Mouse (Mus musculus) heart, embryonic 11.5 days (tissue): ENCODE results near the gene Inpp4b. TPM values are rescaled to one million over a fixed set of nuclear protein-coding genes. Genes with fewer than 3 reads are reported as not detected.

Source experiments
- ATAC-seq: fragments of 200-750 bp; cut with Nextera tagmentation; replicated peaks from 2 replicates; pipeline ENCODE4 v1.8.0; 2017; ENCODE audit warnings: moderate library complexity; ENCODE audit not compliant: insufficient number of reproducible peaks, low FRiP score, low TSS enrichment
- H3K27ac ChIP-seq: fragments of 300-500 bp; sonication (generic); 2 replicates; pipeline ENCODE4 v1.5.1; 2014; ENCODE audit warnings: mild to moderate bottlenecking, low read depth, low read length
- H3K27me3 ChIP-seq: fragments of 300-500 bp; sonication (generic); 2 replicates; pipeline ENCODE4 v1.6.1; 2014; ENCODE audit warnings: mild to moderate bottlenecking, low read length, mixed read lengths; ENCODE audit not compliant: control insufficient read depth, insufficient read depth
- H3K36me3 ChIP-seq: fragments of 300-500 bp; sonication (generic); 2 replicates; pipeline ENCODE4 v1.6.1; 2014; ENCODE audit warnings: mild to moderate bottlenecking, low read length, moderate library complexity, mixed read lengths; ENCODE audit not compliant: control insufficient read depth, insufficient read depth
- H3K4me1 ChIP-seq: fragments of 300-500 bp; sonication (generic); 2 replicates; pipeline ENCODE4 v1.6.1; 2014; ENCODE audit warnings: low read length; ENCODE audit not compliant: control insufficient read depth, insufficient read depth
- H3K4me2 ChIP-seq: fragments of 300-500 bp; sonication (generic); 2 replicates; pipeline ENCODE4 v1.6.1; 2014; ENCODE audit warnings: mild to moderate bottlenecking, moderate library complexity
- H3K4me3 ChIP-seq: fragments of 300-500 bp; sonication (generic); 2 replicates; pipeline ENCODE4 v1.5.1; 2014; ENCODE audit warnings: low read depth, low read length
- H3K9ac ChIP-seq: fragments of 300-500 bp; sonication (generic); 2 replicates; pipeline ENCODE4 v1.6.1; 2014; ENCODE audit warnings: mild to moderate bottlenecking, low read depth, low read length, moderate library complexity
- H3K9me3 ChIP-seq: fragments of 300-500 bp; sonication (generic); replicated peaks from 2 replicates; pipeline ENCODE4 v1.6.1; 2016; ENCODE audit warnings: low read length; ENCODE audit not compliant: control insufficient read depth
- WGBS: fragments of 180-500 bp; shearing (Covaris S2); extraction: QIAGEN DNeasy Blood & Tissue Kit; methylation state at CpG from one replicate; pipeline ENCODE4 v1.1.7; 2014; ENCODE audit not compliant: insufficient replicate concordance; 5-methylcytosine and 5-hydroxymethylcytosine counted together
- polyA plus RNA-seq: library from polyadenylated mRNA; unstranded; fragments of >200 nt; fragmentation: Nextera tagmentation; extraction: Ambion mirVana; gene quantifications from 2 replicates; pipeline ENCODE4 v1.2.1, GENCODE M21; 2014

The Inpp4b gene
- polyA plus RNA-seq, 1 experiment from 2014 or later: 8.0 TPM

GRCm38 (mm10) chr8:81884195-81884594 lies 541.8 kb downstream of the Inpp4b start:
- H3K27ac ChIP-seq: no peak overlapping the region
- WGBS: 77% methylated on average over 5 of the region's 5 CpGs
- no peak for ATAC-seq
- H3K4me1 ChIP-seq: no peaks in the 10 kb centered on the region
- H3K27me3 ChIP-seq: no peaks in the 10 kb centered on the region
- H3K9ac ChIP-seq: no peak overlapping the region
- H3K4me3 ChIP-seq: no peak overlapping the region
- no peaks in the 10 kb centered on the region for H3K36me3 ChIP-seq
- H3K4me2 ChIP-seq: no peak overlapping the region
- H3K9me3 ChIP-seq: no peaks in the 10 kb centered on the region

GRCm38 (mm10) chr8:81888843-81889242 lies 546.5 kb downstream of the Inpp4b start:
- peaks cover 2% of the 10 kb centered on the region; the same call in 1 of the 2 replicates for H3K36me3 ChIP-seq
- H3K4me3 ChIP-seq: no peak overlapping the region
- H3K27me3 ChIP-seq: no peaks in the 10 kb centered on the region
- H3K9me3 ChIP-seq: no peaks in the 10 kb centered on the region; the same call in 1 of the 2 replicates
- no peak overlapping the region for H3K27ac ChIP-seq
- H3K4me2 ChIP-seq: no peak overlapping the region
- no peaks in the 10 kb centered on the region for H3K4me1 ChIP-seq
- H3K9ac ChIP-seq: no peak overlapping the region
- no peak for ATAC-seq

GRCm38 (mm10) chr8:81893292-81893691 lies 550.9 kb downstream of the Inpp4b start:
- no peak for ATAC-seq
- no peak overlapping the region for H3K27ac ChIP-seq
- H3K4me3 ChIP-seq: no peak overlapping the region
- no peaks in the 10 kb centered on the region; the same call in 1 of the 2 replicates for H3K9me3 ChIP-seq
- H3K4me2 ChIP-seq: no peak overlapping the region
- H3K36me3 ChIP-seq: peaks cover 2% of the 10 kb centered on the region; the same call in 1 of the 2 replicates
- H3K27me3 ChIP-seq: no peaks in the 10 kb centered on the region
- no peak overlapping the region for H3K9ac ChIP-seq
- no peaks in the 10 kb centered on the region for H3K4me1 ChIP-seq
- WGBS: 69% methylated on average over 1 of the region's 1 CpGs

GRCm38 (mm10) chr8:81946812-81947211 lies 604.5 kb downstream of the Inpp4b start:
- H3K27me3 ChIP-seq: no peaks in the 10 kb centered on the region
- no peak overlapping the region for H3K9ac ChIP-seq
- H3K27ac ChIP-seq: no peak overlapping the region
- ATAC-seq: no peak
- no peaks in the 10 kb centered on the region for H3K9me3 ChIP-seq
- WGBS: 80% methylated on average over 5 of the region's 5 CpGs
- H3K4me3 ChIP-seq: no peak overlapping the region
- no peaks in the 10 kb centered on the region for H3K36me3 ChIP-seq
- no peak overlapping the region for H3K4me2 ChIP-seq
- H3K4me1 ChIP-seq: no peaks in the 10 kb centered on the region

- 84% methylated on average over 2 of the region's 2 CpGs for WGBS
- H3K4me3 ChIP-seq: no peak overlapping the region
- no peak for ATAC-seq
- no peaks in the 10 kb centered on the region for H3K36me3 ChIP-seq
- no peak overlapping the region for H3K4me2 ChIP-seq
- H3K27ac ChIP-seq: no peak overlapping the region
- no peaks in the 10 kb centered on the region for H3K27me3 ChIP-seq
- no peaks in the 10 kb centered on the region for H3K9me3 ChIP-seq
- no peaks in the 10 kb centered on the region for H3K4me1 ChIP-seq
- H3K9ac ChIP-seq: no peak overlapping the region
Observed at GRCm38 (mm10) chr8:81953101-81953500, 610.7 kb downstream of the Inpp4b start.

GRCm38 (mm10) chr8:81985128-81985665 lies 642.8 kb downstream of the Inpp4b start:
- no peaks in the 10 kb centered on the region for H3K36me3 ChIP-seq
- no peak overlapping the region for H3K4me3 ChIP-seq
- no peak for ATAC-seq
- no peaks in the 10 kb centered on the region for H3K27me3 ChIP-seq
- no peaks in the 10 kb centered on the region for H3K4me1 ChIP-seq
- H3K9me3 ChIP-seq: no peaks in the 10 kb centered on the region
- no peak overlapping the region for H3K4me2 ChIP-seq
- no peak overlapping the region for H3K9ac ChIP-seq
- no peak overlapping the region for H3K27ac ChIP-seq
- WGBS: 73% methylated on average over 8 of the region's 8 CpGs

GRCm38 (mm10) chr8:81992966-81993365 lies 650.6 kb downstream of the Inpp4b start:
- no peak overlapping the region for H3K4me3 ChIP-seq
- H3K27me3 ChIP-seq: no peaks in the 10 kb centered on the region
- no peak overlapping the region for H3K27ac ChIP-seq
- no peak overlapping the region for H3K9ac ChIP-seq
- 78% methylated on average over 3 of the region's 3 CpGs for WGBS
- H3K4me1 ChIP-seq: no peaks in the 10 kb centered on the region
- no peaks in the 10 kb centered on the region for H3K9me3 ChIP-seq
- no peak for ATAC-seq
- H3K36me3 ChIP-seq: no peaks in the 10 kb centered on the region
- no peak overlapping the region for H3K4me2 ChIP-seq

GRCm38 (mm10) chr8:81996239-81996638 lies 653.9 kb downstream of the Inpp4b start:
- Histone ChIP-seq H3K4me2 (no peak overlapping the region), H3K36me3 (no peaks in the 10 kb centered on the region), H3K4me1 (no peaks in the 10 kb centered on the region), H3K27me3 (no peaks in the 10 kb centered on the region), H3K9ac (no peak overlapping the region), H3K4me3 (no peak overlapping the region), H3K9me3 (no peaks in the 10 kb centered on the region), H3K27ac (no peak overlapping the region)
- no peak for ATAC-seq
- WGBS: 79% methylated on average over 3 of the region's 3 CpGs

GRCm38 (mm10) chr8:81996823-81997222 lies 654.5 kb downstream of the Inpp4b start:
- Histone ChIP-seq H3K36me3 (no peaks in the 10 kb centered on the region), H3K4me1 (no peaks in the 10 kb centered on the region), H3K4me3 (no peak overlapping the region), H3K9ac (no peak overlapping the region), H3K9me3 (no peaks in the 10 kb centered on the region), H3K4me2 (no peak overlapping the region), H3K27me3 (no peaks in the 10 kb centered on the region), H3K27ac (no peak overlapping the region)
- WGBS: 71% methylated on average over 1 of the region's 1 CpGs
- no peak for ATAC-seq
